Mouse (Mus musculus) heart, postnatal 0 days (tissue): ENCODE data around the gene Prkg1. TPM values are rescaled to one million over a fixed set of nuclear protein-coding genes. Genes with fewer than 3 reads are reported as not detected.

Experiments used
- ATAC-seq: fragments of 200-750 bp; cut with Nextera tagmentation; 2 replicates; pipeline ENCODE4 v1.8.0; 2017; ENCODE audit warnings: low read depth, moderate number of reproducible peaks, moderate library complexity; ENCODE audit not compliant: insufficient read depth
- DNase-seq: peaks from one replicate; pipeline ENCODE4 v3.0.0-alpha.2; 2016; ENCODE audit warnings: low spot score
- H3K27ac ChIP-seq: fragments of 300-500 bp; sonication (generic); 2 replicates; pipeline ENCODE4 v1.5.1; 2014; ENCODE audit warnings: low read depth, mild to moderate bottlenecking
- H3K27me3 ChIP-seq: fragments of 300-500 bp; sonication (generic); 2 replicates; pipeline ENCODE4 v1.6.1; 2014; ENCODE audit warnings: low read length, mixed read lengths; ENCODE audit not compliant: control insufficient read depth, insufficient read depth
- H3K36me3 ChIP-seq: fragments of 300-500 bp; sonication (generic); replicated peaks from 2 replicates; pipeline ENCODE4 v1.6.1; 2014; ENCODE audit warnings: low read length, mixed read lengths; ENCODE audit not compliant: control insufficient read depth, insufficient read depth
- H3K4me1 ChIP-seq: fragments of 300-500 bp; sonication (generic); 2 replicates; pipeline ENCODE4 v1.6.1; 2014; ENCODE audit warnings: antibody characterized with exemption; ENCODE audit not compliant: control insufficient read depth, insufficient read depth
- H3K4me2 ChIP-seq: fragments of 300-500 bp; sonication (generic); 2 replicates; pipeline ENCODE4 v1.6.1; 2014; ENCODE audit warnings: low read depth, mild to moderate bottlenecking, low read length, moderate library complexity
- H3K4me3 ChIP-seq: fragments of 300-500 bp; sonication (generic); 2 replicates; pipeline ENCODE4 v1.5.1; 2014; ENCODE audit warnings: low read depth, low read length
- H3K9ac ChIP-seq: fragments of 300-500 bp; sonication (generic); replicated peaks from 2 replicates; pipeline ENCODE4 v1.6.1; 2014; ENCODE audit warnings: low read depth, low read length, mixed read lengths
- H3K9me3 ChIP-seq: fragments of 300-500 bp; sonication (generic); replicated peaks from 2 replicates; pipeline ENCODE4 v1.6.1; 2016; ENCODE audit warnings: low read length; ENCODE audit not compliant: control insufficient read depth
- CTCF ChIP-seq: IDR thresholded peaks from 2 replicates; pipeline ENCODE4 v1.5.1; 2016; ENCODE audit warnings: antibody characterized with exemption, control low read depth, low read depth
- EP300 ChIP-seq: IDR thresholded peaks from 2 replicates; pipeline ENCODE4 v1.6.1; 2016; ENCODE audit warnings: antibody characterized with exemption, low read depth
- WGBS: fragments of 180-500 bp; shearing (Covaris S2); extraction: QIAGEN DNeasy Blood & Tissue Kit; methylation state at CpG from one replicate; pipeline ENCODE4 v1.1.7; 2014; 5-methylcytosine and 5-hydroxymethylcytosine counted together
- polyA plus RNA-seq: library from polyadenylated mRNA; unstranded; fragments of >200 nt; fragmentation: Nextera tagmentation; extraction: Ambion mirVana; gene quantifications from 2 replicates; pipeline ENCODE4 v1.2.1, GENCODE M21; 2015
- total RNA-seq: library from RNA; depleted of rRNA; stranded (reverse); fragments of >200 nt; gene quantifications from 2 replicates; pipeline ENCODE4 v1.2.3, GENCODE M21; 2014; ENCODE audit warnings: low replicate concordance

Prkg1 gene
- total and polyA plus RNA-seq, 2 experiments from 2014 or later = 4.5 to 14.6 TPM

- Histone ChIP-seq H3K4me1 (no peaks in the 10 kb centered on the region), H3K4me3 (no peak overlapping the region), H3K4me2 (no peak overlapping the region), H3K27ac (no peak overlapping the region), H3K36me3 (no peaks in the 10 kb centered on the region), H3K9me3 (no peaks in the 10 kb centered on the region), H3K27me3 (no peaks in the 10 kb centered on the region), H3K9ac (no peak overlapping the region)
- 37% methylated on average over 3 of the region's 3 CpGs for WGBS
- no peak for ATAC-seq
- TF ChIP-seq EP300 (no peak), CTCF (no peak)
- DNase-seq = no peak
Observed at GRCm38 (mm10) chr19:31507831-31508230, 257.0 kb downstream of the Prkg1 start.

GRCm38 (mm10) chr19:31506296-31506695 lies 258.5 kb downstream of the Prkg1 start:
- H3K36me3 ChIP-seq = no peaks in the 10 kb centered on the region
- ATAC-seq = no peak
- no peak overlapping the region for H3K4me3 ChIP-seq
- no peaks in the 10 kb centered on the region for H3K4me1 ChIP-seq
- H3K27ac ChIP-seq = no peak overlapping the region
- WGBS = 89% methylated on average over 2 of the region's 2 CpGs
- DNase-seq = no peak
- H3K4me2 ChIP-seq = no peak overlapping the region
- no peak for TF ChIP-seq CTCF
- no peak for TF ChIP-seq EP300
- no peak overlapping the region for H3K9ac ChIP-seq
- no peaks in the 10 kb centered on the region for H3K27me3 ChIP-seq
- no peaks in the 10 kb centered on the region for H3K9me3 ChIP-seq

DNA sequence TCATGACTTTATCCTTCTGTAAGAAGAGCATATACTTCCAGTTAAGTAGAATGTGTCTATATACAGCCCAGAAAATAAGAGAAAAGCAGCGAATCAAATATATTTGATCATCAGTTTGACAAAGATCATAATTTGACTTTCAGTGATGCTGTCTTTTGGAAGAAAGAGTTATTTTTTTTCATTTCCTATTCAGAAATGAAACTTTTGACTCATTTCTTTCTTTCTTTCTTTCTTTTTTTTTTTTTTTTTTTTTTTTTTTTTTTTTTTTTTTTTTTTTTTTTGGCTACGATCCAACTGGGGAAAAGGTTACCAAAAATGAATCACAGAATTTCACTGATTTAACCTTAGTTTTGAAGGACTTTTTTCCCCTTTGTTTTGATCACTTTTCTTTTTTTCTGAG lies 259.8 kb downstream of the Prkg1 start:
- WGBS = 94% methylated on average over 2 of the region's 2 CpGs
- H3K4me1 ChIP-seq = no peaks in the 10 kb centered on the region
- no peak overlapping the region for H3K4me2 ChIP-seq
- TF ChIP-seq CTCF = no peak
- no peak for TF ChIP-seq EP300
- no peak overlapping the region for H3K9ac ChIP-seq
- no peak for ATAC-seq
- no peaks in the 10 kb centered on the region for H3K9me3 ChIP-seq
- DNase-seq = no peak
- H3K27me3 ChIP-seq = no peaks in the 10 kb centered on the region
- H3K27ac ChIP-seq = no peak overlapping the region
- H3K36me3 ChIP-seq = no peaks in the 10 kb centered on the region
- no peak overlapping the region for H3K4me3 ChIP-seq

GRCm38 (mm10) chr19:31497386-31497785 lies 267.4 kb downstream of the Prkg1 start:
- no peaks in the 10 kb centered on the region for H3K36me3 ChIP-seq
- no peak overlapping the region for H3K9ac ChIP-seq
- no peak for DNase-seq
- WGBS = 86% methylated on average over 4 of the region's 4 CpGs
- H3K27ac ChIP-seq = no peak overlapping the region
- no peaks in the 10 kb centered on the region for H3K4me1 ChIP-seq
- TF ChIP-seq EP300 = no peak
- TF ChIP-seq CTCF = no peak
- no peaks in the 10 kb centered on the region for H3K27me3 ChIP-seq
- no peak overlapping the region for H3K4me2 ChIP-seq
- H3K9me3 ChIP-seq = no peaks in the 10 kb centered on the region
- no peak overlapping the region for H3K4me3 ChIP-seq
- ATAC-seq = no peak

- DNase-seq = no peak
- WGBS = 67% methylated on average over 4 of the region's 4 CpGs
- H3K4me1 ChIP-seq = no peaks in the 10 kb centered on the region
- no peak overlapping the region for H3K27ac ChIP-seq
- no peak overlapping the region for H3K9ac ChIP-seq
- no peak for ATAC-seq
- no peak for TF ChIP-seq CTCF
- no peak for TF ChIP-seq EP300
- no peaks in the 10 kb centered on the region for H3K36me3 ChIP-seq
- no peaks in the 10 kb centered on the region for H3K9me3 ChIP-seq
- no peaks in the 10 kb centered on the region for H3K27me3 ChIP-seq
- H3K4me3 ChIP-seq = no peak overlapping the region
- no peak overlapping the region for H3K4me2 ChIP-seq
Observed at GRCm38 (mm10) chr19:31489606-31490005, 275.2 kb downstream of the Prkg1 start.

DNA sequence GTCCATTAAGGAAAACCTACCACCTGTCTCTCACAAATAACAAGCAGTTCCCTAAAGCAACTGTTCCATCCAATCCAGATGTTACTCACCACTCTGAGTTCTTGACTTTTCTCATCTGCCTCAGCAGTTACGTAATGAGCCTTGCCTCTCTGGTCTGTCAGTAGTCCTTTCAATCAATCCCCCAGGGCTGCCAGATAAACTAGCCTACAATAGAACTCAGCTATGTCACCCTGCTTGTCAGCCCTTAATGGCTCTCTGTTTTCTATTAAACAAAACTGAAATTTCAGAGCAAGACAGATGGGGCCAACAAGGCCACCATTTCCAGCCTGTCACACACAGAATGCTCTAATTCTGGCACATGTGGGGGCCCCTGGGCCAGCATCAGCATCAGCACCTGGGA lies 293.1 kb downstream of the Prkg1 start:
- H3K9ac ChIP-seq = no peak overlapping the region
- H3K27me3 ChIP-seq = no peaks in the 10 kb centered on the region
- H3K27ac ChIP-seq = no peak overlapping the region
- ATAC-seq (no peak), DNase-seq (peak; percentile 31)
- WGBS = 61% methylated on average over 1 of the region's 1 CpGs
- TF ChIP-seq CTCF (no peak), EP300 (no peak)
- H3K9me3 ChIP-seq = no peaks in the 10 kb centered on the region
- H3K4me1 ChIP-seq = peaks cover 2% of the 10 kb centered on the region; the same call in 1 of the 2 replicates
- H3K4me3 ChIP-seq = no peak overlapping the region
- H3K4me2 ChIP-seq = no peak overlapping the region
- no peaks in the 10 kb centered on the region for H3K36me3 ChIP-seq
